Mouse (Mus musculus): ENCODE results near the gene Gcn1l1.
A peak's percentile ranks its signal among the peaks of the same experiment; 100 is the strongest.
"Not testable (repeated sequence)": the region's sequence is repeated elsewhere in the genome, so short reads cannot be mapped to it uniquely, and the experiment has no call there.

The Gcn1l1 gene

DNA sequence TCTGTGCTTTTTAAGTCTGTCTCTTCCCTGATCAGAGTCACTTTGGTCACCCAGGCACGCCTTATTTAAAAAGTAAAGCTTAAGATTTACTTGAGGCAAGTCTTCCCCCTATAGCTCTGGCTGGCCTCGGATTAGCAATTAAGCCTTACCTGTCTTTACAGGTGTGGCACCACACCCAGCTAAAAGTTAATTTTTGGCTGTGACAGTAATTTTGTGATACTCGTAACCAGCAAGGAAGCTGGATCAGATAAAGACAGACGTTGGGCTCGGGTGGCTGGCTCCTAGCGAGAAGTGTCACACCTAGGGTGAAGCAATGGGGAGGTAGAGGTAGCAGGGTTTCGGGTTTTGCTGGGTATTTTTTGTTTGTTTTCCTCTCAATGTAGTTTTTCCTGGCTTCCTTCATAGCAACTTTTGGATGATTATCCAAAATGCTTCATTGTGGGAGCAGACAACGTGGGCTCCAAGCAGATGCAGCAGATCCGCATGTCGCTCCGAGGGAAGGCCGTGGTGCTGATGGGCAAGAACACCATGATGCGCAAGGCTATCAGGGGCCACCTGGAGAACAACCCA is 4.6 kb upstream of the Gcn1l1 start:
- no peak for DNase-seq

DNA sequence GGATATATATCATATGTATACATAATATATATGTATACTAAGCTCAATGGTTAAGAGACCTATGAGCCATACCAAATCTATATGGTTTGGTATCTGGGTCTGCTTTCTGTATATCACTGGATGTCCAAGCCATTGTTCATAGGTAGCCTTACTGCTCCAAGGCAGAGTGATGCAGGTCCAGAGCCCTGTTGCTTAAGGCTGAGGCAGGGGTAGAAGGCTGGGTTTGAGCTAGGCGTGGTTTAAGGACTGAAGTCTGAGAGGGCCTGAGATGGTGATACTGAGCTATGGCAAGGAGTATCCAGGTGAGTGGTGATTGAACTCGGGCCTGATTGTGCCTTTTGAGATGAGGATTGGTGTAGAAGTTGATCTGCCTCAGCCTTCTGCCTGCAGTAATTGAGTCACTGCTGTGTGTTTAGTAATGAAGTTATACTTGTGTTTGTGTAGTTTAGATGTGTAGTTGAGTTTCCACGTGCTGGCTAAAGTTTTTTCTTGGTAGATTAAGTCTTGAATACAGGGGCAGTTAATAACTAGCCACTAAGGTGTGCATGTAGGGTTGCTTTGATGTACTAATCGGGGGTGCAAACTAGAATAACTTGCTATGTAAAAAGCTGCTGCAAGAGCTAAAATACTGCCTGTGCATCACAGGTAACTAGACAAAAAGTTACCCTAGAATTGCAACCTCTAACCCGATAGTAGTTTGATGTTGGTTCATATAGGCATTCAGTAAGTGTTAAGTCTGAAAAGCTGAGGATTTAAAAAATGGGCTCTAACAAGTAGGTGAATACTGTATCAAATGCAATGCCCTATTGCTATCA is 1.1 kb upstream of the Gcn1l1 start:
- no peak for DNase-seq

DNA sequence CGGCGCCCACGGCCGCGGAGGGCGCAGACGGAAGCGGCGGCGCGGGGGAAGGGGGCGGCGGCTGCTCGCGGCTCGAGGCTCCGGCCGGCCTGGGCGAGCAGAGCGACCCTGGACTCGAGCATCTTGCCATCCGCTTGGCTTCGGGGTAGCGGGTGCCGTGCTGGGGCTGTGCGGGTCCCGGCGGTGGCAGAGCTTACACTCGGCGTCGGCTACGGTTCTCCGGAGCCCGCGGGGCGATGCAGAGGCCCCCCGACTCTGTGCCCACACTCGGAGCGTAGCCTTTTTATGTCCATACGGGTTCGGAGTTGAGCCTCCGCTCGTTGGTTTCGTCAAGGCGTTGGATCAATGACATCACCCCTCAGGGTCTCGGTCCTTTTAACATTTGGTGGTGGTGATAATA is 349 bp downstream of the Gcn1l1 start:
- no peak for DNase-seq

DNA sequence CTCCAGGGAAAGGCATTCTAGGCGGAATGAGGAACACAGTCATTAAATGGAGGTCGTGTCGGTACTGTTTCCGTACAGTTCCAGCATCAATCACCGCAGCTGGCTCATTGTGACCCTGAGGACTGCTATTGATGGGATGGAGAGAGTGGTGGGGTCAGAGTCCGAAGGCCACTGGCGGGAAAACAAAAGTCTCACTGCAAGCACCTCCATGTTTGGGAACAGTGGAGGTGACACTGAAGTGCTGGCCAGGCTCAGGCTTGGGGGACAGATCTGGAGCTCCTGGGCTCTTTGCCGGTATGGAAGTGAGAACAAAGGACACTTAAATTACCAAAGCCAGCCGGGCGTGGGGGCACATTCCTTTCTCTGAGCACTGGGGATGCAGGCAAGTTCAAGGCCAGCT is 3.6 kb downstream of the Gcn1l1 start:
- peak; percentile 43 for DNase-seq

DNA sequence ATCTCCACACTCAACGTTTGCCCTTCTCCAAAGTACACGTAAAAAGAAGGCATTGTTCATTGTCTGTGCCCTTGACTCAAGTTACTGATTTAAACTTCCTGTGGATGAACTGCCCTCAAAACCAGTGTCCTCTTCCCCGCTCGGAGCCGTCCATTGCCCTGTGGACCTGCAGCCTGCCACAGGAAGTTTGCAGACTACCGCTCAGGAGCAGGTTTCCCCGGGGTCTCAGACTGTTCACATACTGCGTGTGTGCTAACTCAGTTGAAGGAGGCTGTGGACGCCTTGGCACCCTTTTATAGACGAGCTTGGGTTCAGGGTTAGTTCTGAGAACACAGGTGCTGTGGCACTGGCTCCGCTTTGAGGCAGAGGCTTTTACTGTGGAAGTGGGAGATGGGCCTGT is 4.3 kb downstream of the Gcn1l1 start:
- DNase-seq, result peak; percentile 47

DNA sequence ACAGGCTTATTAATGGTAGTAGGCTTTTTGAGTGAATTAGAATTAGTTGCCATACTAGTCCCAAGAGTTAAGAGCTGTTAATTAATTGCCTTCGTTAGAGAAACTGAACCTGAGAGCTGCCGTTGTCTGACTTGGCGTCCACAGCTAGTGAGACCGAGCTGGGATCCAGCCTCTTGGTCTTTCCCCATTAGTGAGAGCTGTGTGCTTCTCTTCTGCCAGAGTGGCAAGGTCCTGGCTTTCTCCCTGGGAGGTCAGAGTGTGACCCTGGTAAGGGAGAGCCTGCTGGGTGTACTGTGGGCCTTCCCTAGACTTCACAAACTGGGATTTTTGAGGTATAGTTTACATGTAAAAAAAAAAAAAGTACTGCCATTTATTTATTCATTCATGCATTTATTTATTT is 4.7 kb downstream of the Gcn1l1 start:
- no peak for DNase-seq

DNA sequence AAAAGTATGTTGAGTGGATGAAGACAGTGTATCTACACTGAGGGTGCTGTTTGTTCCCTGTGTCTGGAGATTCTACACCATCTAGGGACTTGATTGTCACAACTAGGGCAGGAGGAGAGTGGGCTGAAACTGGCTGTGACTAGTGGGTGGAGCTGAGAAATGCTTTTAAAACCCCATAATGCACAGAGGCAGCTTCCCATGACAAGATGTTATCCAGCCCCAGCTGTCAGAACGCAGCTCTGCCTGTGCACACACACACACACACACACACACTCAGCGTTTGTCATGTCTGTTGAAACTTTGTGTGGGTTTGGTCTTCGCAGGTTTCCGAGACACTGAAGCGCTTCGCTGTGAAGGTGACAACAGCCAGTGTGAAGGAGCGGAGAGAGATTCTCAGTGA is 6.0 kb downstream of the Gcn1l1 start:
- no peak for DNase-seq

DNA sequence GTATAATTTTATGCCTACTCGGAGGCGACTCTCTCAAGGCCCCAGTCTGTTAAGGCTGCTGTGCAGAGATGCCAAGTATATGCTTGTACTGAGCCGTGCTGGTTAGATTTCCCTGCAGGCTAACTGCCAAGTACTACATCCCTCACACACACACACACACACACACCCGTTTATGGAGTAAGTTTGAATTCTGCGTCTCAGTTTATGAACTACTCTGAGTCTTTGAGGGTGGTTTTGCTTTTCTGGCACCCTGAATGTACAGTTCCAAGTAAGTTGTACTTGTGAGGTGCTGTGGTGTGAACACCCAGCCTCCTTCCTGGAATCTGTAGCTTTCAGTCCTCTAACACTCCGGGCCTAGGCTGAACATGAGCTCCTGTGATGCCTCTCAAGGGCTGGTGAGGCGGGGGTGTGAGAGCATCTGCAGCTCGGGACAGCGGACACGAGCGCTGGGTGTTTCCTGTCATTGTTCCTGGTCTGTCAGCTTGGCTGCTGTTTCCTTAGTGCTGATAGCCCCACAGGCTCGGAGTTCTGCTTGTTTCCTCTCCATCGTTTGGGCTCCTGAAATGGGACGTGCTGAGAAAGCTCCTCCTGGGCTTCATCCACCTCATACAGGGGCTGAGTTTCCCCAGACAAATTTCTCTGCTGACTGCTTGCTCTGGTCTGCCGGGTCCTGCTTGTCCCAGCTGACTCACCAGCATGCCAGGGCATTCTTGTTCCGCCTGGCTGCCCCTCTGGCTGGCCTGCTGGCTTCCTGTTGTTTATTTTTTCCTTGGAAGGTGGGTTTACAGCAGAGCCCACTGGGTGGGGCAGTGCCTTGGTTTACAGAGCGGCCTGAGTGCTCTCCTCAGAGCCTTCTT is 7.9 kb downstream of the Gcn1l1 start:
- peak; percentile 82 for DNase-seq

DNA sequence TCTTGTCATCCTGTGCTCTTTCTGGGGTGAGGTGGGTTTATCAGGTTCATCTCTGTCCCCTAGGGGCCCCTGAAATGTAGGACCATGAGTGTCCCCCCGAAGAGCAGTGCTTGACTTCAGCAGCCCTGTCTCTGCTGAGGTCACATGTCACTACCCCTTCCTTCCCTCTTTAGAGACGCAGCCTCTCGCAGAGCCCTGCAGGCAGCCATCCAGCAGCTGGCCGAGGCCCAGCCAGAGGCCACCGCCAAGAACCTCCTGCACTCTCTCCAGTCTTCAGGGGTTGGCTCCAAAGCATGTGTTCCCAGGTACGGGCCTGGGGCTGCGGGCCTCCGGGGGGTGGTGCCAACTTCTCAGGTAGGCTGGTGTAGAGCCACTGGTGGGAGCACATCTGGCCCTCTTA is 9.9 kb downstream of the Gcn1l1 start:
- DNase-seq, result peak; percentile 58

DNA sequence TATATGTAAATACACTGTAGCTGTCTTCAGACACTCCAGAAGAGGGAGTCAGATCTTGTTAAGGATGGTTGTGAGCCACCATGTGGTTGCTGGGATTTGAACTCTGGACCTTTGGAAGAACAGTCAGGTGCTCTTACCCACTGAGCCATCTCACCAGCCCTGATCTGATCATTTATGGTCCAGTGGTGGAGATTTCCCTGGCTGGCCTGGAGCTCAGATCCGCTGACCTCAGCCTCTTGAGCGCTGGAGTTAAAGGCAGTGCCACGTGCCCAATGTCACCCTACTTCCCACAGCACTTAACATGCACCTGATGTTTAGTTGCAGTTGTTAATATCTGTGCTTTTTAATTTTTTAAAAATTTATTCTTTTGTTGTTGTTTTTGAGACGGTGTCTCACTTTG is 12.6 kb downstream of the Gcn1l1 start:
- not testable (repeated sequence) for DNase-seq

DNA sequence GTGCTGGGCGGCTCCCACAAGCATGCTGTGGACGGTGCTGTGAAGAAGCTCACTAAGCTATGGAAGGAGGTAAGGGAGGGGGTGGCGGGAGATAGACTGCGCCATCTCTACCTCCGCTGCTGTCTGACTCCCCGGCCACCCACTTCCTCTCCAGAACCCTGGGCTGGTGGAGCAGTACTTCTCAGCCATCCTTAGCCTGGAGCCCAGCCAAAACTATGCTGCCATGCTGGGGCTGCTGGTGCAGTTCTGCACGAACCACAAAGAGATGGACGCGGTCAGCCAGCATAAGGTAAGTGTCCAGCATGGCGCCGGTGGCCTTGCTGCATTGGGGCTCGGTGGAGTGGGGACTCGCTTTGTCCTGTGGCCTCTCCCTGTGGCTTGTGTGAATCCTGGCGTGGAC is 13.9 kb downstream of the Gcn1l1 start:
- DNase-seq, result no peak

DNA sequence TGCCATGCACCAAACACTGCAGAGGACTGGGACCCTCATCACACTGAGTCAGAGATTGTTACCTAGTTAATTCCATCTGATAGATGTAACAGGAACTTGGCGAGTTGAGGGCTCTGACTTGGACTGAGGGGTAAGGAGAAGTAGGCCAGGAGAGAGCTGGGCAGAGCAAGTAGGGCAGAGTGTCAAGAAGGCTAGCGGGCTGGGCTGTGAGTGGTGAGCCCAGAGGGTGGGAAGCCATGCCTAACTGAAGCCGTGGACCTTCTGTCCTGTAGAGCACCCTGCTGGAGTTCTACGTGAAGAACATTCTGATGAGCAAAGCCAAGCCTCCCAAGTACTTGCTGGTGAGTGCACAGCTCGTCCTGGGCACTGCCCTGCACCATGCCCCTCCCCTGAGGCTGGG is 14.3 kb downstream of the Gcn1l1 start:
- DNase-seq, result no peak

DNA sequence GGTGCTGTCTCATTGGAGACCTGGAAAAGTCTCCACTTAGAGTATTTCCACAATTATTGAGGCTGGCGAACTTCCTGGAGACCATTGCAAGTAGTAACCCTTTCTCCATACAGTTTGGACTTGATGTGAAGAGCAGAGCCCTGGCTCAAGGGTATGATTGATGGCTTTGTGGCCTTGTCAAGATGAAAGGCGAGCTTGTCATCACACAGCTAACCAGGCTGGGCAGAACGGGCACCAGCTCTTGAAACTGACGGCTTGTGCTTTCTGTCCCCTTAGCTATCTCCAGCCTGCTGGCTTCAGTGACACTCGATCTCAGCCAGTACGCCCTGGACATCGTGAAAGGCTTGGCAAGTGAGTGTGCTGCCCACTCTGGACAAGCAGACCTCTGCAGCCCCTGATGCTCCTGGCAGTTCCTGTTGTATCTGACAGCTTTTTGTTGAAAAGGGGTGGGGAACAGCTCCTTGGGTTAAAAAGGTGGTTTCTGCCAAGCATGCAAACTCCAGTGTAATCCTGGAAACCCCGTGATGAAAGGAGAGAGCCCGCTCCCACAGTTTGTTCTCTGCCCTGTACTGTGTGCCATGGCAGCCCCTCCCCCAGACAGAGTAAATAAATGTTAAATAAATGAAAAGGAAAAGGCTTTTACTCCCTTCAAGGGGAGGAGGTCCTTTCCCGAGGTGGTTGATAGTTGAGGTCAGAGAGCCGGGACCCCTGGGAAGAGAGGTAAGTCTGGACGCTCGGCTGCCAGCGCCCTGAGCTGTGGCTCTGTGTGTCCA is 15.4 kb downstream of the Gcn1l1 start:
- no peak for DNase-seq

DNA sequence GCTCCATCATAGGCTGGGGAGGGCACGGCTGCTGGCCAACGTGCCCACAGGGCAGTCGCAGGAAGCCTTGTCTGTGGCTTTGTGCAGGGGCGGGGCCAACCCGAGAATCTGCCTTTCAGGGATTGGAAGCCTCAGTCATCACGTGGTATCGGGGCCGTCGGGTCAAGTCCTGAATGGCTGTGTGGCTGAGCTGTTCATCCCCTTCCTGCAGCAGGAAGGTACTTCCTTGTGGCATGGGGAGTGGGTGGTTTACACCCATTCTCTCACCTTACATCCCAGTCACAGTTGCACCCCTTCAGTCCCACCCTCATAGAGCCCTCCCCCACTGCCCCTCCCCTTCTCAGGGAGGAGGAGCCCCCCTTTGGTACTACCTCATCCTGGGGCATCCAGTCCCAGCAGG is 16.6 kb downstream of the Gcn1l1 start:
- no peak for DNase-seq

DNA sequence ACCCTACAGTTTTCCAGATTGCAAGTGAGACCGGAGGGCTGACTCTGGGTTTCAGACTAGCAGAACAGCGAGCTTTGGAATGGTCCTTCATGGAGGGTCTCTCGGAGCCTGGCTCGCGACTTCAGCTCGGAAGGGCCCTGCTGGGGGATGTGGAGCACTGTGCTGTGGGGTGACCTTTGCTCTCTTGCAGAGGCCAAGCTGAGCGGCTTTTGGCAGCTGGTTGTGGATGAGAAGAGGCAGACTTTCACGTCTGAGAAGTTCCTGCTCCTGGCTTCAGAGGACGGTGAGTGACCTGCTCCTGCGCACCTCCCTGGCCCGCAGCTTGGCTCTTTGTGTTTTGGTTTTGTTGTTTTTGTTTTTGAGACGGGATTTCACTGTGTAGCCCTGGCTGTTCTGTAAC is 20.6 kb downstream of the Gcn1l1 start:
- DNase-seq, result peak; percentile 49

DNA sequence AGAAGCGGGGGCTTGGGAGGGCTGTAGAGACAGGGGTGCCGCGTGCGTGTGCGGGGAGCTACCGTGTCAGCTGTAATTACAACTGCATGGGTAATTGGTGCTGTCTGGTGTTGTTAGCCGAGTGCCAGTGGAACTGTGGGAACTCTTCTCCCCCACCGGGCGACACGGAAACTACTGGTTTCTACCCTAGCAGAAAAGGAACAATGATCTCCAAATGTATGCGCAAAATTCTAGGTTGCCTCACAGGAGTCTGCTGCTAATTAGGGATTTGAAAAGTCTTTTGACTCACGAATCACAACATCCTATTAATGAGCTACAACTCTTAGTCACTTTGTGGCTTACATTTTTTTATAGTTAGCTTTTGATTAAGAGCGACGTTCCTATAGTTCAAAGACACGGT is 21.1 kb downstream of the Gcn1l1 start:
- no peak for DNase-seq

DNA sequence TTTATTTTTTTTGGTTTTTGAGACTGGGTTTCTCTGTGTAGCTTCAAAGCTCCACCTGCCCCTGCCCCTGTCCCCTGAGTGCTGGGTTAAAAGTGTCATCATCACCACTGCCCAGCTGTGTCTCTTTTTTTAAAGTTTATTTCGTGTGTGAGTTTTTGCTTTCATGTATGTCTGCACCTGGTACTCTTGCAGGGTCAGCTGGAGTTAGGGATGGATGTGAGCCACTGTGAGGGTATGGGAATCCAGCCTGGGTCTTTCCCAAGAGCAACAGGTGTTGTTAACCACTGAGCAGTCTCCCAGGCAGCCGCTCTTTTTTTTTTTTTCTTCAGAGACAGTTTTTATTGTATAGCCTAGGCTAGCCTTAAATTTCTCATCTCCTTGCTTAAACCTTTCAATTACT is 21.7 kb downstream of the Gcn1l1 start:
- no peak for DNase-seq

DNA sequence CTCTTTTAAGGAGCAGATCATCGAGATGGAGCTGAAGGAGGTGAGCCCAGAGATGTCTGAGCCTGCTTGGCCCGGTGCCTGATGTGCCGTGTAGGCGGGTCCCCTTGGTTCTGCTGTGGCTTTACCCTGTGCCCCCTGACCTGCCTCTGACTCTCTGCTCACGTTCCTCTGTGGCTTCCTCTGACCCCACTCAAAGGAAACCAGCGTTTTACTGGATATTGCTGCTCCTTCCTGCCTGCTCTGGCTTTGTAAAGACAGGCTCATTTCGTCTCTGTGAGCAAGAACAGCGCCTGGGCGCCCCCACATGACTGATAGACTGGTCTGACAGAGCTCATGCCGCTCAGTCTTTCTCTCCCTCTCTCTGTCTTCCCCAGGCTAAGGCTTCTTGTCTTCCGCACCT is 26.0 kb downstream of the Gcn1l1 start:
- DNase-seq, result peak; percentile 52

DNA sequence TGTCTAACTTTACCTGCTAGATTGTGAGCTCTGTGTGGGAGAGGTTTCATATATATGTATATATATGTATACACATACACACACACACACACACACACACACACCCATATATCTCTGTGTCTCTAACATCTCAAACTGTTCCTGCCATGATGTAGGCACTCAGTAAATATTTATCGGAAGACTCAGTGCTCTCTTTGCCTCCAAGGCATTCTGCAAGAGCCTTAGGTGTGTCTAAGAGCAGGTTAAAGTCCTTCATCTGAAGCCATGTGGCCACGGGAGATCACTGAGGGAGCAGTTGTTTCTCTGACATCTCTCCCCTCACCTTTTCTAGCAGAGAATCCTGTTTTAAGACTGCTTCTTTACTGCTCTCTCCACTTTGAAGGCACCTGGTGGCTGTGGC is 26.5 kb downstream of the Gcn1l1 start:
- no peak for DNase-seq

DNA sequence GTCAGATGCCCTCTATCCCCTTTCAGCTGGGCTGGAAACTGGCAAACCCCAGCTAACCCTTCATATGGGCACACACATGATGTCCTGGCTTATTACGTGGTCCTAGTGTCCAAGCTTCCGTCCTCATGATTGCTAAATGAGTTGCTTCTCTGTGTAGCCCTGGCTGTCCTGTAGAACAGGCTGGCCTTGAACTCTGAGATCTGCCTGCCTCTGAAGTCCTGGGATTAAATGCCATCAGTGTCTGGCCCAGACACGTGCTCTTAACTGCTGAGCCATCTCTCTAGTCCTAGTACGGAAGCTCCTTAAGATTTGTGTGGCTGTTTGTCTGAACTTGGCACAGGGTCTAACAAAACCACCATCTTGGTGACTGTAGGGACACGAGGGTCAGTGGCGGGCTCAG is 38.5 kb downstream of the Gcn1l1 start:
- no peak for DNase-seq

DNA sequence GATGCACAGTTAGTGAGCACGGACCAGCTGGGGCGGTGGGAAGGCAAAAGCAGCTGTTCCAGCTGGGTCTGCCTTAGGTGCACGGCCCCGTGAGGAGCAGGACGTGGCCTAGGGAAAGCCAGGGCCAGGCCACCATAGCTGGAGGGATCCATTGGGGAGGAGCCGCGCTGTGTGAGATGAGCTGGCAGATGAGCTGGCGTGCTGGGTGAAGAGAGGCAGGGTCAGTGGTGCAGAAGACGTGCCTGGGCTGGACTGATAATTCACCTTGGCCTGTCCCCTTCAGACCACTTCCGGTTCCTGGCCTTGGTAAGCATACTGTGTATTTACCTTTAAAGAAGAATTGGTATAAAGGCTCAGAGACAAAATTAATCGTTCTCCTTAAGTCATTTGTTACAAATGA is 46.5 kb downstream of the Gcn1l1 start:
- no peak for DNase-seq

DNA sequence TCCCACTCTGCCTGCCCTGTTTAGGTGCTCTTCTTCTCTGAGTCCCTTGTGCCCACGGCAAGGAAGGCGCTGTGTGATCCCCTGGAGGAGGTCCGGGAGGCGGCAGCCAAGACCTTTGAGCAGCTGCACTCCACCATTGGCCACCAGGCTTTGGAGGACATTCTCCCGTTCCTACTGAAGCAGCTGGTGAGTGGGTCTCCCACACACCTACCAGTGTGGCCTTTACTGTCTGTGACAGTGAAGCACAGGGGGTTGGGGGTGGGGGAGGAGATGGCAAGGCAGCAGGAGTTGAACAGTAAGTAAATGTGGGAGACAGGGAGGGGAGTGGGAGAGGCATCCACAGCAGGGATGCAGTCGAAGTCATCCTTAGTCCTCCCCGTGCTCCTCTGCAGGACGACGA is 48.3 kb downstream of the Gcn1l1 start:
- no peak for DNase-seq

DNA sequence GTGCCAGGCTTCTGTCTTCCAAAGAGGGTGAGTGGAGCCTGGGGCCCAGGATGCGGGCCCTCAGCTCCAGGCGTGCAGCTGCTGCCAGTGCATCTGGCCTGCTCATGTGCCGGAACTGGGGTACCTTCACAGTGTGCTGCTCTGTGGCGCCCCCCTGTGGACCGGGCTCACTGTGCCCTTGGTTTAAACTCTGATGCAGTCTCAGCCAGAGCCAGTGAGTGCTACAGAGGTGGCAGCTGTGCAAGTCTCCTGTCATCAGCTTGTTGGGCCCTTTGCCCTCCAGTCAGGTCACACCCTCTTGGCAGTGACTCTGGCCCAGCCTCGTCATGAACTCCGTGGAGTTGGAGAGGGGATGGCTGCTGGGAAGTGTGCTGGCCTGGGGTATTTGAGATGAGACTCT is 49.9 kb downstream of the Gcn1l1 start:
- DNase-seq, result peak; percentile 68

Measured in kidney, postnatal 10 days (tissue).